Comparison of ENCODE assay signal across 16 mouse cellular contexts in the genomic region with DNA sequence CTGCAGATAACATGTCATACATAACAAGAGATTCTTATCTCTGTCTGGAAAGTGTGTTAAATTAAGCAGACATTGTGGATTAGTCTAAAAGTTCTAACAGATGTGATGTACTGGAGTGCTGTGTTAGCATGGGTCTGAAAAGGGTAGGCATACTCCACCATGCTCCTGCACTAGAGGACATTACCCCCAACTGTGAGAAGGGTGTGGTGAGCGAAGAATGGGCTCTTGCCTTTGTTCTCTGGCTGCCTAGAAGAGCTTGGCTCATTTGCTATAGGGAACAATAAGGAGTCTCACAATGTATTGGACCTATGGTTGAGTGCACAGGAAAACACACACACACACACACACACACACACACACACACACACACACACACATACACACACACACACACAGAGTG.
"Had no signal": no experiment of that assay in that cellular context is flagged by ENCODE, and none has a peak within 500 bp of the region (broad histone marks: within the 10 kb centered on the region; RNA-seq: fewer than 3 reads in every experiment).

No protein-coding gene starts in this region.

- H3K9ac ChIP-seq: lung, embryonic 14.5 days; midbrain, embryonic 13.5 days; midbrain, embryonic 15.5 days; neural tube, embryonic 12.5 days; stomach, embryonic 15.5 days had no signal

- H3K36me3 ChIP-seq: midbrain, embryonic 13.5 days; midbrain, embryonic 15.5 days; neural tube, embryonic 12.5 days; stomach, embryonic 15.5 days had no signal

- DNase-seq: lung, adult 18-20 months; lung, embryonic 14.5 days; lung, postnatal 14 days; lung, postnatal 36 days; right cerebral cortex, postnatal 14 days; thymus, adult 2 months; thymus, postnatal 14 days; thymus, postnatal 36 days had no signal

- H3K4me3 ChIP-seq: megakaryocyte, embryonic 14.5 days; midbrain, embryonic 13.5 days; midbrain, embryonic 15.5 days; neural tube, embryonic 12.5 days; stomach, embryonic 15.5 days had no signal

- H3K9me3 ChIP-seq: megakaryocyte, embryonic 14.5 days; midbrain, embryonic 13.5 days; midbrain, embryonic 15.5 days; neural tube, embryonic 12.5 days; stomach, embryonic 15.5 days had no signal

- H3K4me1 ChIP-seq: midbrain, embryonic 15.5 days; stomach, embryonic 15.5 days had no signal

- H3K4me2 ChIP-seq: lung, embryonic 14.5 days; midbrain, embryonic 11.5 days; midbrain, embryonic 13.5 days; midbrain, embryonic 15.5 days; neural tube, embryonic 12.5 days; stomach, embryonic 15.5 days had no signal

- H3K27ac ChIP-seq: macrophage; midbrain, embryonic 13.5 days; midbrain, embryonic 15.5 days; neural tube, embryonic 12.5 days; stomach, embryonic 15.5 days; stomach, postnatal 0 days had no signal

- ATAC-seq: midbrain, embryonic 13.5 days; midbrain, embryonic 15.5 days had no signal

- H3K27me3 ChIP-seq: megakaryocyte, embryonic 14.5 days; midbrain, embryonic 13.5 days; midbrain, embryonic 15.5 days; neural tube, embryonic 12.5 days; stomach, embryonic 15.5 days had no signal
